Mouse (Mus musculus) brain, adult 2 months (tissue): Measurements from ENCODE around the gene Tuft1.

Experiments
- DNase-seq: peaks from one replicate; pipeline ENCODE4 v3.0.0; 2011; ENCODE audit warnings: low read depth, low spot score

Gene Tuft1

DNA sequence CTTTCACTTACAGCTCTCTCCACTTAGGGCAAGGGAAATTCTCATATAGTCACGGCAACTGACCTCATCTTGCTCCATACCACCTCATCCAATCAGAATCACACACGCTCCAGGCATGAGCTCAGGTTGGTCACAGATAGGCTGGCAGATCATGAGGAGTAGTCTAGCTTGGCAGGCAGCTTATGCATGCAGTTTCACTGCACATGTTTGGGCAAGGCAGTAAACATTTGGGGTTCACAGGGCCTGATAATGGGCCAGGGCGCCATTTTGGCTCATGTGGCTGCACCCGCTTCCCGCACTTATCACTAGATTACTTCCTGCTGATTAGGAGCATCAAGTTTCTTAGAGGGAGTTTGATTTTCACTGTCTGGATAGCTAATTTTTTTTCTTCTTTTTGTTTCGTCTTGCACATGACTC is 62.8 kb downstream of the Tuft1 start:
- DNase-seq: peak; percentile 28

GRCm38 (mm10) chr3:94591066-94591465 is 67.6 kb downstream of the Tuft1 start:
- no peak for DNase-seq

- DNase-seq: no peak
Measured at GRCm38 (mm10) chr3:94587962-94588361, 70.7 kb downstream of the Tuft1 start.

DNA sequence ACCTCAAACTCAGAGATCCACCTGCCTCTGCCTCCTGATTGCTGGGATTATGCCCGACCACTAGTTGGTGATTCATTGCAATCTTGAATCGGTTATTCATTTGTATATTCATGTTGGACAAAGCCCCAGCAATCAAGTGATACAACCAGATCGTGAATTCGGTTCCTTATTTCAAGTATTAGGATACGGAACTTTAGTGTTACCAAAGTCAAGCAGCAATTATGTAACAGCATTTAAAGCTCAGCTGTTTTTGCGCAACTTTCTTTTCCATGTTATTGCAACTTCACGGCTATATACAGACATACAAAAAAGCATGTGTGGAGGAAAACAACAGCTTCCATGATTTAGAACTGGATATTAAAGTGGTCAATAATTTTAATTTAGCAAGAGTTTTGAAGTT is 75.7 kb downstream of the Tuft1 start:
- no peak for DNase-seq

GRCm38 (mm10) chr3:94582456-94582891 is 76.2 kb downstream of the Tuft1 start, which contains the start of gene Snx27:
TSS of gene Snx27 (minus strand) at chr3:94582716.
- peak; percentile 98 for DNase-seq

DNA sequence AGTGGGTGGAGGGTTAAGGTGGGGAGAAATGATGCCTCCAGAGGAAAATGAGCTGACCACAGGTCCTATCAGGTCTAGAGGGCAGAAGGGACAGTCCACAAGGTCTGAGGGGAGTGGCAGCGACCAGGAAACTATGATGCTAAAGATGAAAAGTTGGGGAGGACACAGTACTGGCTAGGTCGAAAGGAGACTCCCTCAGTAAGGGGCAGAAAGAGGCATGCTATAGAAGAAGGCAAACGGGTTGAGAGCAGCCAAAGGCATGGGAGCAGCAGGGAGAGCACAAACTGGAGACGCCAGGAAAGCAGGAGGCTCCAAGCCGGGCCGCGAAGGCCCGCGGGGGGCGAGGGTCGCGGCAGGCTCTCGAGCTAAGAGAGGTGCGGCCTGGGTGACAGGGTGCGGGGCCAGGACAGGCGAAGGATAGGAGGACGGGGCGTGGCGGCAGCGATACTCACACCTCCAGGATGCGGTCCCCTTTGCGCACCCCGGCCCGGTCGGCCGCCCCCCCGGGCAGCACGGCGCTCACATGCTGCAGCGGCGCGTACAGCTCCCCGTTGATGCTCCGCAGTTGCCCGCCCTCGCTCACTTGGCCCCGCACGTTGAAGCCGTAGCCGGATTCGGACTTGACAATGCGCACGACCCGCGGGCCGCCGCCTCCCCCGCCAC is 76.7 kb downstream of the Tuft1 start:
- no peak for DNase-seq

DNA sequence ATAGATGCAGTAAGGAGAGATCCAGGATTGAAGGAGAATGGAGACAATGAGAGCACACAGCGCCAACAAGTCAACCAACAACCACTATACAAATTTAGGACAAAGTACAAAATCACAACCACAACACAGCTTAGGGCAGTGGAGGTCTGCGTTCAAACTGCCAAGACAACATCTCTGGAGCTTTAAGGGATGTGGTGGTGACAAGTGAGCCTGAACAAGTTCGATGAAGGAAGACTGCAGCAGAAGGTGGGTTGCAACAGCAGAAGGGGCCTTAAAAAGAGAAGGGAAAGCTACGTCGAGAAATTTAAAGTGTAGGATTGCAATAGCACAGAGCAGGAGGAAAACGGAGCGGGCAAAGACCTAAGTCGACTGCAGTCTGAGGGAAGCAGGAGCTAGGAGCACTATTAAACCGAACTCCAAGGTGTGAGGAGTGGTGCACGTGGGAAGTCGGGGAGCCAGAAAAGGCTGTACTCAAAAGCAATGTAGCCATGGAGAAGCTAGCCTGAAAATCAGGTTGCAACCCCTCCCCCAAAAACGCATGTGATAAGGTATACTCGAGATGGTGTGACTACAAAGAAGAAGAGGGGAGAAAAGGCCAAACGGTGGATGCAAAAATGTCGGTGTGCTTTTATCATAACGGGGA is 77.4 kb downstream of the Tuft1 start:
- peak; percentile 61 for DNase-seq

GRCm38 (mm10) chr3:94574506-94574905 is 84.2 kb downstream of the Tuft1 start:
- no peak for DNase-seq

DNA sequence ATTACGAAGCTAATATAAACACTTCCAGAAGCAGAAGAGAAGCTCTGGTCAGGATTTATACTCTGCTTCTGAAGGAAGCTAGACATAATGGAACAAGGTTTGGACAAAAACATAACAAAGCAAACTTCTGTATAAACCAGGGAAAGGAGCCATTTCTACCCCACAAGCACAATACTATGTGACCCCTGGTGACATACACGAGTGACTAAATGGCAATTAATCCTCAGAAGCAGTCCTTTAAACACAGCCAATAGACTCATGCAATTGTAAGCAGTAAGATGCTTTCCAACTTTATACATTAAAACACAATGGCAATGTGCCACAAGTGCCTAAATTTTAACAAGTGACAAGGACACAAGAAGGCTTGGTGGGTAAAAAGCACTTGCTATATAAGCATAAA is 91.4 kb downstream of the Tuft1 start:
- no peak for DNase-seq

GRCm38 (mm10) chr3:94565557-94565956 is 93.1 kb downstream of the Tuft1 start:
- DNase-seq: no peak

DNA sequence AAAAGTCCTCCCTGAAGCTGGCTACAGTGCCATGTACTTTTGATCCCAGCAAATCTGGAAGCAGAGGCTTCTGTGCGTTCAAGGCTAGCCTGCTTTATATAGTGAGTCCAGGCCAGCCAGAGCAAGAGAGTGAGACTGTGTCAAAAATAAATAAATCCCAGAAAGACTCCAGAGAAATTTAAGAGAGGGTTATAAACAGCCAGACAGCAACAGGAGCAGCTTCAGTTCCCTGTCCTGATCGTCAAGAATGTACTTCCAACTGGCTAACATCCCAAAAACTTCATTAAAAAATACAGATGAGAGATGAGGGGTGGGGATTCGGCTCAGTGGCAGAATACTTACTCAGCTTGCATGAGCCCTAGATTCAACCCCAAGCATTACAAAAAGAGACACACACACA is 93.5 kb downstream of the Tuft1 start:
- DNase-seq: no peak

DNA sequence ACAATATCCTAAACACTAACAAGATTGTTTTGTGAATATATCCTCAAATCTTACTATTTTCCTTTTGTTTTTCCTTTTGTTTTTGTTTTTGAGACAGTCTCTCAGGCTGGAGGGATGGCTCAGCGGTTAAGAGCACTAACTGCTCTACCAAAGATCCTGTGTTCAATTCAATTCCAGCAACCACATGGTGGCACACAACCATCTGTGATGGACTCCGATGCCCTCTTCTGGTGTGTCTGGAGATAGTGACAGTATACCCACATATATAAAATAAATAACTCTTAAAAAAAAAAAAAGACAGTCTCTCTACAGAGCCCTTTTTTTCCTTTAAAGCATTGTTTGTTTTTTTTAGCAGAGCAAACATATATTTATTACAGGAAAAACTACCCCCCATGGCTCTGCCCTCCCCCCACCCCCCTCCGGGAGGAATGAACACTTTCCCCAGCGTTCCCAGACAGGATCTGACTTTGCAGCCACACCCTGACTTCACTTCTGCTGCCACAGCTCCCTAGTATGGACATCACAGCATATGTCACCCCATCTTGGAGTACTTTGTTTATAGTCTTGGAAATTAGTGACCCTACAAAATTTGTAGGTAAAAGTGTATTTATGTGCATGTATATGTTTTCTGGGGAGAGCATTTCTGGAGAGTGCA is 94.2 kb downstream of the Tuft1 start:
- DNase-seq: no peak

DNA sequence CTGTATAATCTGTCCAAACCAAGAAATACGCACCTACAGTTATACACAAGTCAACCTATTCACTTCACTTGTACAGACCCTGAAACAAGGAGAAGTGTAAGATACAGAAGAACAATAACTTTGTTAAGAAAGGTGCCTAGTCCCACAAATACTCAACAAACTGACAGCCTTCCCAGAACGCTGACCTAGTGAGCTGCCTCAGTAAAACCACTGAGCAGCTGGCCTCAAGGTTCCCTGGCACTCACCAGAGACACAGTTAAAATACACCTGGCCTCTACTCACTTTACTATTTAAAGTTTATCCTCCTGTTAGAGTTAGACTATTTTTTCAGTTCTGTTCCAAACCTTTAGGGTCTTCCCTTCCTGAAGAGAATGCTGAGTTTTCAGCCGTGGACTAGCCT is 95.5 kb downstream of the Tuft1 start:
- DNase-seq: no peak
